Mouse (Mus musculus): ENCODE results near the gene Slc8a1. TPM values are rescaled to one million over a fixed set of nuclear protein-coding genes. Genes with fewer than 3 reads are reported as not detected.

The Slc8a1 gene
- total RNA-seq, 2 experiments from 2014 or later: 266 to 297 TPM

DNA sequence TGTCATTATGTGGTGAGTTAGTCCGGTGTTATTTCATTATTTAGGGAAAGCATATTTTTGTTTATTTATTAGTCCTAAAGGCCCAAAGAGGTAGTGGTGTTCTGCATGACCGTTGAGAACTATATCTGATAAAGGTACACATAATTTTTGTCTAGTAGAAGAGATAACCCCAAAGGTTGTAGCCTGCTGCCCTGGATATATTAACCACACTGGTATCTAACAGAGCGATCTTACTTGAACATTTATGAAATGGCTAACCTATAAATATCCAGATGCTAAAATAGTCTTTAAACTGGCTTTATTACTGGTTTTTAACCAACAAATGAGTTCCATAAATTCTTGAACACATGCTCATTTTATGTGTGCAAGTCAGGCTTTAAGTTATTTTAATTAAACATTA is 161.3 kb downstream of the Slc8a1 start:
- DNase-seq (ENCODE audit: low spot score in 2 of 2): no peak

GRCm38 (mm10) chr17:81565634-81566372 is 172.4 kb downstream of the Slc8a1 start:
- DNase-seq (ENCODE audit: low spot score in 2 of 2): no peak

DNA sequence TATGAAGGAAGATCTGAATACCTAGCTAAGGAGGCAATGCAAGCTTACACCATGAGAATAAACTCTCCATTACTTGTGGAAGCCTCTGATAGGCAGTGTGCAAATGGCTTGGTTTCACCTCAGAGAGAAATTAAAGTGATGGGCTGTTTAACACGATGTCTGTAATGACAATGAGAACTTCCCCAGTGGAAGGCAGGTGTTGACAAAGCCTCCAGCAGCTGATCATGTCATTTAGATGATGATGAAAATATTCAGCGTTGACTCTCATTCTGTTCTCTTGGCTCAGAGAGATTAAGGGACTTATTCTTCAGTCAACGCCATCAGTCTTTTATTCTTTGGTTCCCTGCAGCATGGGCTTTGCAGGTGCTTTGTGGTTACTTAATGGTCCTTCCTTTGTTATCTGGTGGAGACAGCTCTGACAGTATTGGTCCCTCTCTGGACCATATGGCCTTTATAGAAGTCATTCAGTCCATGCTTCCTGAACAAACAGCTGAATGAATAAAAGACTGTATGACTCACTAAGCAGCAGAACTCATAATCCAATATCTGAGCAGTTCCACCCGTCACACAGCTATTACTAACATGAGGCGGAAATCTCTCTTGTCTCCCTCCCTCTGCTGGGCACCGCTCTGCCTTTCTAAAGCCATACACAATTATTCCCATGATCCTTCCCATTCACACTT is 184.0 kb downstream of the Slc8a1 start:
- peak; percentile 13 to 24 for DNase-seq (ENCODE audit: low spot score in 2 of 2)

DNA sequence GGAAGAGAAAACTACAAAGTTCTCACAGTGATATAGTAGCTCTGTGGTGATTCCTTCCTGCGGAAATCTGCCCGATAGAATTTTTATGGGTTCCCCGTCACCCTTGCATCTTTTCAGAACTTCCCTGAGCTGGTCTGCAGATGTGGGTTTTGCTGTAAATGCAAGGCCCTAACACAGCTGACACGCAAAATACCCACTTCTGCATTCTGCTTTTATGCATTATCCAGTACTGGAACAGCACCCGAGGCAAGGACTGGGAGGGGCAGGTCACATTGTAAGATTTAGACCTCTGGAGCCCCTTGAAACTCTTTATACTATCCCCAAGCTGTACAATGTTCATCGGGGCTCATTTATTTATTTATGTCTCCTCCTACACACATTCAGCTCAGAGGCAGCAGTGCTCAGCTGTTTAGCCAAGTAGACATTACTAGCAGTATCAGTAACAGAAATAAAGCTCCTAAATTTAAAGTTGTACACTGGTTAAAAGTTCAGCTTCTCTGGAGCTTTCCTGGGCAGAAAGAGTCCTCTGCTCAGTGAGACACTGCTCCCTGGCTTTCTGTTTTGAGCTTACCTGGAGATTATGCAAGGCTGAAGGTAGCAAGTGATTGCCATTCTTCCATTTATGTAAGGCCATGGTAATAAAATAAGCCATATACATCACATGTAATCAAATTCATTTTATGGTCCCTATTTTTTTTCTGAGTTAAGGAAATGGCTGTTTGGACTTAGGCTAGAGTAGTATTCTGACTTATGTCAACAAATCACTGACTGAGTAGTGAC is 186.1 kb downstream of the Slc8a1 start:
- no peak for DNase-seq (ENCODE audit: low spot score in 2 of 2)

GRCm38 (mm10) chr17:81550864-81551263 is 187.3 kb downstream of the Slc8a1 start:
- DNase-seq (ENCODE audit: low spot score in 2 of 2): no peak

DNA sequence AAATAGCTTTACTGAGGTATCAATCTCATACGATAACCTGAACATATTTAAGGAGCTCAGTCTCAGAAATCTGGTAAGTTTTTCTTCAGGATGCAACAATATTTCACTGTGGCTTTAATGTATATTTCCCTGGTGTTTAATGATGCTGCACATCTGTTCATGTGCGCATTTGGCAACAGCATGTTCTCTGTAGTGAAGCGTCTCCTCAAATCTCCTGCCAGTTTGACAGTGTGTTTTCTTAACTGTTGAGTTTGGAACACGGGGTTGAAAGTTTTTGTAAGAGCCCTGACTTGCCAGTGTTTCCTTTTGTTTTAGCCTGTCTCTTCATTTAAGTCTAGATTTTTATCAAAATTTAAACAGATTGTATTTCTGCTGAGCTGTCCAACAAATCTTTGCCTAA is 190.2 kb downstream of the Slc8a1 start:
- no peak for DNase-seq (ENCODE audit: low spot score in 2 of 2)

DNA sequence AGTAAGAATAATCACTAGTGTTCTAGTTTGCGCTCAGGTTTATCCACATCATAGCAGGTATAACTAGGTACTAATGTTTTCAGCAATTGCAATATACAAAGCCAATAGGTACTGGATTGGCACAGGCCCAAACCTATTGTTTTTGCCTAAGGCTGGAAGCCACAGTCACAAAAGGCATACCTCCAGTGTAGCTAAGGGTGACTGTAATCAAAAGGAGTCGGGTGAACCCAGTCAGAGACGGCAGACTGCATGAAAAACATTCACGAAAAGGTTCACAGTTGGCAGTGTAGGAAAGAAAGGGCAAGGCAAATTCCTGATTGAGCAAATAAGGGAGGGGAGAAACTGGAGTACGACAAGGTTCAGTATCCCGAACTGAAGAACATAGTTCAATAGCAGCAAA is 191.7 kb downstream of the Slc8a1 start:
- DNase-seq (ENCODE audit: low spot score in 2 of 2): no peak

GRCm38 (mm10) chr17:81546012-81546411 is 192.2 kb downstream of the Slc8a1 start:
- no peak for DNase-seq (ENCODE audit: low spot score in 2 of 2)

DNA sequence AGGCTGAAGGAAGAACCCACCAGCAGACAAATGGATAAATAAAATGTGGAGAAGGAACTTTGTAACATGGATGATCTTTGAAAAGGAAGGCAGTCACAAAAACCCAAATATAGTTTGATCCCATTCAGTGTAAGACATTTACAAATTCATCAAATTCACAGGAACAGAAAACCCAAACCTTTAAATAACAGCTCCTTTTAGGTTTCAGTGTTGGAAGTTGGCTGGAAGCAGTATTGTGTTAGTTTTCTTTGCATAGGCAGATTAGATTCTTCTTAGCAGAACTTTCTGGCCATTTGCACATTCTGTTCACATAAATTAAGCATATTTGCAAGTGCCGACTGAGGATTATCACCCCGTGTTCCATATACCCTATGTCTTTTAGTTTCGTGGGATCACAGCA is 193.3 kb downstream of the Slc8a1 start:
- DNase-seq (ENCODE audit: low spot score in 2 of 2): no peak

- DNase-seq (ENCODE audit: low spot score in 2 of 2): peak; percentile 32 to 66
Observed at GRCm38 (mm10) chr17:81542313-81543185, 195.6 kb downstream of the Slc8a1 start.

DNA sequence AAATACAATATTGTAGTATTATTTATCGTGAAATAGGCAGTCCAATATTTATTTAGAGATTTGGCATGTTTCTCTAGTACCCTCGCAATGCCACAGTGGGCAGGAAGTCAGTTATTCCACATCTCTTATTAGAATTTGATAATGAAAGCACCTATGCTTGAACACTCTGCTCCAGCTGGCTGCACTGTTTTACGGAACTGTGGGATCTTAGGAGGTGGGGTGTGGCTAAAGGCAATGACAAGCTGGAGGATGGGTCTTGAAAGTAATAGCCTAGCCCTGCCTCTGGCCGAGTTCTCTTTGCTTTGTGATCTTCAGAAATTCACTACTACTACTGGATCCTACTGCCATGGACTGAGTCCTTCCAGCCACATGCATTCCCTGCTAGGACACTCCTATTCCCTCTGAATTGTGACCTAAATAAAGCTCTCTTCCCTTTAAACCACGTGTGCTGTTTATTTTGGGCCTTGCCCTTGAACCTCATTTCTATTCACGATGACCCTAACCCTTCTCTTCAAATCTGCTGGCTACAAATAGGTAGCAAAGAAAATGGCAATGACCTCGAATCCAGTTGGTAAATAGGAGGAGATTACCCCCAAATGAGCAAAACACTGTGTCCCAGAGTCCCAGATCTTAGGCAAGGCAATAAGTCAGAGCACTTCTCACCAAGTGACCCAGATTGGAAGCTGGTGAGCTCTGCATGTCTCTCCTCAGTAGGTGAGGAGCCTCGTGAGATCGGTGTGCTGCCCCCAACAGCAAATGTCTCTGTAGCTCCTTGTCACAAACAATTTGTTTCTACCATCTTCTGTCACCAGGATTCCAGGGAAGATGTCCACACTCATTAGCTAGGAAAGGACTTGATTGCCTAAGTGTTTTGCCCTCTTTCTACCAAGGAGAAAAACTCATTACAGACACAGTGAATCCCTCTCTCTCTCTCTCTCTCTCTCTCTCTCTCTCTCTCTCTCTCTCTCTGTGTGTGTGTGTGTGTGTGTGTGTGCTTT is 199.7 kb downstream of the Slc8a1 start:
- no peak for DNase-seq (ENCODE audit: low spot score in 2 of 2)

DNA sequence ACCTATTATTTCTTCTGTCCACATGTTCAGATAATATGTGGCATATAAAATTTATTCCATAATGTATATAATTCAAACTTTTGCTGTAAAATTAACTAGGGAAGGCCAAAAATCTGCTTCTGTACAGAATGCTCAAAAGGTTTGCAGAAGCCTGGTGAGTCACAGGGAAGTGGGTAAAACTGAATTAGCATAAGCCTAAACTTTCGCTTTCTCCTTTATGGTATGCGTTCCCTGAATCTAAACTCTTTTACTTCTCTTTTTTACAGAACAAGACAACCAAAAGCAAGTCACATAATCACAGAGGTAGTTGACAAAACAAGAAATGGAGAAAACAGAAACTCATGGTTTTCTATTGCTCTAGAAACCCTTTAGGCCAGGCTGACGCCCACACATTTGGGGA is 202.1 kb downstream of the Slc8a1 start:
- no peak for DNase-seq (ENCODE audit: low spot score in 2 of 2)

DNA sequence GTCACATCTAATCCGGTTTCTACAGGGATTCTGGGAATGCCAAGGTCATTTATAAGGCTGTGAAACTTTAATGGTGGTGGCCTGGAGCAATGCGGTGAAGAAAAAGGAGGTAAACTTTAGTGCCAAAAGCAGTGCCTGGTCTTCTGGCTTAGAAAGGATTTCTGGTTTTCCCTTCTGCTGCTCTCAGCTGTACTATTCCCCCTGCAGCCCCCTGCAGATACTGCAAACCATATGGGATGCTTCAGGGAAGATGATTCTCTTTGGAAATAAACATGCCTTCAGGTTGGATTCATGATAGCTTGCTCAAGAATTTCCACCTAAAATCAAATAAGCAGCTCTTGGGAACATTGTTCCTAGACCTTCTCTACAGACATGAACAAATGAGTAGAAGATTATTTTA is 208.3 kb downstream of the Slc8a1 start:
- no peak for DNase-seq (ENCODE audit: low spot score in 2 of 2)

GRCm38 (mm10) chr17:81528940-81529339 is 209.2 kb downstream of the Slc8a1 start:
- DNase-seq (ENCODE audit: low spot score in 2 of 2): no peak

- no peak for DNase-seq (ENCODE audit: low spot score in 2 of 2)
Observed at GRCm38 (mm10) chr17:81526463-81526862, 211.7 kb downstream of the Slc8a1 start.

GRCm38 (mm10) chr17:81524826-81525225 is 213.4 kb downstream of the Slc8a1 start:
- no peak for DNase-seq (ENCODE audit: low spot score in 2 of 2)

DNA sequence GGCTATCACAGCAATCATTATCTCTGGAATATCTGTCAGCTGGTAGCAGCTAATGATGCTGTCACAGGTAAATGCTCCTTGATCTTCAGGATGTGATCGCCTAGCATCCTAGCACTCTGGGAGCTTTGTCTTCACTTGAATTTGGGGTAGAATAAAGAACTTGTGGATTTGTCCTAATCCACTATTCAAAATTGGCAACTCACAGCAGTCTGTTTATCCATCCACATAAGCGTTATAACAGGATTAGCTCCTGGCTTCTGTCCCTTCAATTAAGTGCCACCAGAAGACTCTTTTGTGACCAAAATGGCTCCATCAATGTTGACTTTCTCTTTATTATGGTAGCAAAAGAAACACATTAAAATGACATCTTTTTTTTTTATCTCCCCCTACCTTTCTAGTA is 214.2 kb downstream of the Slc8a1 start:
- DNase-seq (ENCODE audit: low spot score in 2 of 2): no peak

DNA sequence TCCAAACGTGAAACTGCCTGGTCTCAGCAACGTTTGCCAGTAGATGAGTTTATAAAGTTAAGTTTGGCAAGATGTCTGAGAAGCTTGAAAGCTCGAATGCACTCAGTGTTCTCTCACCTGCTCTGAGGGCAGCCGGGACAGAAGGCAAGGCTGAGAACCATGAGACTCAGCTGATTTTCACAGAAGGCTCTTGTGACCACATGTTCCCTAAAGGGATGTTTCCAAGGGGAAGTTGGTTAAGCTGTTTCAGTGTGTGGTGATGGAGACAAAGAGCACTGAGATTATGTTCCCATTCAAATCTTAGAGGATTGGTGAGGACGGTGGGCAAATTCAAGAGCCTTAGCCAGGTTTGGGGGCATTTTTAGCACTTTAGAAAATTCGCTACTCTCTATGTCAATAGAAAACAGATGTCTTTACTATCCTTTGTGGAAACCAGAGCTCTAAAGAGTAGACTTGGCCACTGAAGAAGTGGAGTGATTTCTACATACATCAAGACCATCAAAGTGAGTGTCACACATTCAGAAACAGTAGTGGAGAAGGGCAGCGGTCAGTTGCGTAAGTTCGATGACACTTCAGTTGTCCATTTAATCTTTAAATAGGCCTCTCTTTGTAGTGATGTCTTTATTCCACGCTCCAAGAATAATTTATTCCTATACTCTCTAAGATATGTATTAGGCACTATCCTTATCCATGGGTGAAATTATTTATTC is 219.7 kb downstream of the Slc8a1 start:
- DNase-seq (ENCODE audit: low spot score in 2 of 2): no peak

- DNase-seq (ENCODE audit: low spot score in 2 of 2): no peak
Observed at GRCm38 (mm10) chr17:81516155-81516554, 222.0 kb downstream of the Slc8a1 start.

Data from layer of hippocampus, postnatal 14 days (tissue).